10 mouse cellular contexts compared by ENCODE assay signal in genomic region chr8:11393607-11394006, GRCm38 (mm10).
DNase-seq lines count a peak whose midpoint lies in the region; ATAC-seq lines count a peak whose summit lies in the region.
"Had no signal": no experiment of that assay in that cellular context is flagged by ENCODE, and none has a peak within 500 bp of the region (broad histone marks: within the 10 kb centered on the region; RNA-seq: fewer than 3 reads in every experiment).

No protein-coding gene starts in this region.

- H3K4me3 ChIP-seq in forebrain, embryonic 15.5 days: no peak overlapping the region
- H3K4me3 ChIP-seq in forebrain, embryonic 11.5 days (ENCODE audit: low read depth, low read length): no peak overlapping the region
- no peak overlapping the region for H3K4me3 ChIP-seq in liver, embryonic 15.5 days (replicated peaks)
- no peak overlapping the region for H3K4me3 ChIP-seq in liver, embryonic 12.5 days
- no peak overlapping the region for H3K4me3 ChIP-seq in embryonic facial prominence, embryonic 13.5 days
- no peak overlapping the region for H3K4me3 ChIP-seq in limb, embryonic 13.5 days

- 32% methylated on average over 8 of the region's 8 CpGs for WGBS in forebrain, embryonic 15.5 days
- WGBS in forebrain, embryonic 11.5 days: 65% methylated on average over 8 of the region's 8 CpGs
- 13% methylated on average over 8 of the region's 8 CpGs for WGBS in liver, embryonic 15.5 days (ENCODE audit: insufficient replicate concordance)
- 9% methylated on average over 8 of the region's 8 CpGs for WGBS in liver, embryonic 12.5 days (ENCODE audit: insufficient replicate concordance)
- 15% methylated on average over 8 of the region's 8 CpGs for WGBS in embryonic facial prominence, embryonic 13.5 days
- WGBS in limb, embryonic 13.5 days: 29% methylated on average over 8 of the region's 8 CpGs

- no peak overlapping the region for H3K4me2 ChIP-seq in forebrain, embryonic 15.5 days (replicated peaks)
- H3K4me2 ChIP-seq in forebrain, embryonic 11.5 days (ENCODE audit: low read depth, low read length, severe bottlenecking): no peak overlapping the region
- H3K4me2 ChIP-seq in liver, embryonic 15.5 days: no peak overlapping the region
- H3K4me2 ChIP-seq in liver, embryonic 12.5 days: no peak overlapping the region
- H3K4me2 ChIP-seq in embryonic facial prominence, embryonic 13.5 days: 0 out of 2 replicates have a peak overlapping the region, but pooled peaks have one; percentile 19
- no peak overlapping the region for H3K4me2 ChIP-seq in limb, embryonic 13.5 days (replicated peaks)

- no peaks in the 10 kb centered on the region for H3K9me3 ChIP-seq in forebrain, embryonic 15.5 days
- no peaks in the 10 kb centered on the region for H3K9me3 ChIP-seq in forebrain, embryonic 11.5 days (ENCODE audit: control insufficient read depth, low read length)
- no peaks in the 10 kb centered on the region for H3K9me3 ChIP-seq in liver, embryonic 15.5 days (replicated peaks)
- H3K9me3 ChIP-seq in liver, embryonic 12.5 days (replicated peaks): no peaks in the 10 kb centered on the region
- H3K9me3 ChIP-seq in embryonic facial prominence, embryonic 13.5 days: 0 out of 2 replicates have a peak, but pooled peaks cover 6% of the 10 kb centered on the region
- H3K9me3 ChIP-seq in limb, embryonic 13.5 days: peaks cover 8% of the 10 kb centered on the region; the same call in 1 of the 2 replicates

- no peak overlapping the region for H3K9ac ChIP-seq in forebrain, embryonic 15.5 days (replicated peaks)
- H3K9ac ChIP-seq in forebrain, embryonic 11.5 days (ENCODE audit: low read length): no peak overlapping the region
- no peak overlapping the region for H3K9ac ChIP-seq in liver, embryonic 15.5 days
- H3K9ac ChIP-seq in liver, embryonic 12.5 days: no peak overlapping the region
- H3K9ac ChIP-seq in embryonic facial prominence, embryonic 13.5 days: no peak overlapping the region
- no peak overlapping the region for H3K9ac ChIP-seq in limb, embryonic 13.5 days

- H3K27ac ChIP-seq in forebrain, embryonic 15.5 days (replicated peaks): no peak overlapping the region
- no peak overlapping the region for H3K27ac ChIP-seq in forebrain, embryonic 11.5 days (ENCODE audit: low read depth, low read length)
- H3K27ac ChIP-seq in liver, embryonic 15.5 days (replicated peaks): peak overlapping the region; percentile 20; the same call in 1 of the 2 replicates
- H3K27ac ChIP-seq in liver, embryonic 12.5 days: no peak overlapping the region
- peak overlapping the region; percentile 83 for H3K27ac ChIP-seq in embryonic facial prominence, embryonic 13.5 days
- peak overlapping the region; percentile 72 for H3K27ac ChIP-seq in limb, embryonic 13.5 days

- no peaks in the 10 kb centered on the region for H3K36me3 ChIP-seq in forebrain, embryonic 15.5 days
- H3K36me3 ChIP-seq in forebrain, embryonic 11.5 days (ENCODE audit: control insufficient read depth, insufficient read depth, low read length): no peaks in the 10 kb centered on the region
- H3K36me3 ChIP-seq in liver, embryonic 15.5 days (replicated peaks): no peaks in the 10 kb centered on the region
- H3K36me3 ChIP-seq in liver, embryonic 12.5 days: no peaks in the 10 kb centered on the region
- H3K36me3 ChIP-seq in embryonic facial prominence, embryonic 13.5 days: 0 out of 2 replicates have a peak, but pooled peaks cover 7% of the 10 kb centered on the region
- H3K36me3 ChIP-seq in limb, embryonic 13.5 days: no peaks in the 10 kb centered on the region

- no peaks in the 10 kb centered on the region for H3K27me3 ChIP-seq in forebrain, embryonic 15.5 days
- H3K27me3 ChIP-seq in forebrain, embryonic 11.5 days (ENCODE audit: control insufficient read depth, insufficient read depth, low read length): no peaks in the 10 kb centered on the region
- no peaks in the 10 kb centered on the region for H3K27me3 ChIP-seq in liver, embryonic 15.5 days
- no peaks in the 10 kb centered on the region for H3K27me3 ChIP-seq in liver, embryonic 12.5 days (replicated peaks)
- H3K27me3 ChIP-seq in embryonic facial prominence, embryonic 13.5 days: no peaks in the 10 kb centered on the region
- H3K27me3 ChIP-seq in limb, embryonic 13.5 days: no peaks in the 10 kb centered on the region

- DNase-seq in forebrain, embryonic 11.5 days (ENCODE audit: low spot score): no peak
- no peak for DNase-seq in urinary bladder, postnatal 10 days (ENCODE audit: low spot score)
- no peak for DNase-seq in ovary, adult 18-20 months (ENCODE audit: low spot score)
- DNase-seq: cerebellum, postnatal 10 days; midbrain, embryonic 14.5 days had no signal

- H3K4me1 ChIP-seq in forebrain, embryonic 15.5 days: peaks cover 8% of the 10 kb centered on the region; the same call in 1 of the 2 replicates
- no peaks in the 10 kb centered on the region for H3K4me1 ChIP-seq in forebrain, embryonic 11.5 days (replicated peaks; ENCODE audit: control insufficient read depth, insufficient read depth, low read length)
- H3K4me1 ChIP-seq in liver, embryonic 15.5 days (replicated peaks): peaks cover 4% of the 10 kb centered on the region; the same call in 1 of the 2 replicates
- H3K4me1 ChIP-seq in liver, embryonic 12.5 days: 0 out of 2 replicates have a peak, but pooled peaks cover 5% of the 10 kb centered on the region
- H3K4me1 ChIP-seq in embryonic facial prominence, embryonic 13.5 days: peaks cover 26% of the 10 kb centered on the region
- peaks cover 30% of the 10 kb centered on the region for H3K4me1 ChIP-seq in limb, embryonic 13.5 days

- peak; percentile 29; the same call in 1 of the 2 replicates for ATAC-seq in forebrain, embryonic 15.5 days (replicated peaks)
- no peak for ATAC-seq in forebrain, embryonic 11.5 days (replicated peaks; ENCODE audit: low FRiP score)
- ATAC-seq in liver, embryonic 15.5 days (ENCODE audit: insufficient read depth): no peak
- ATAC-seq in liver, embryonic 12.5 days: no peak
- no peak for ATAC-seq in embryonic facial prominence, embryonic 13.5 days (ENCODE audit: insufficient number of reproducible peaks, insufficient read depth, low FRiP score, low TSS enrichment, low read depth)
- peak; percentile 38; the same call in 1 of the 2 replicates for ATAC-seq in limb, embryonic 13.5 days (ENCODE audit: low FRiP score, low read depth)

Comparison
In these comparisons a context has a peak if more than half of its experiments do, and no peak if none do; other contexts are left out.
1. ATAC-seq: peak in forebrain, embryonic 15.5 days (single experiment) and limb, embryonic 13.5 days (single experiment); none in forebrain, embryonic 11.5 days (single experiment), liver, embryonic 15.5 days (single experiment), liver, embryonic 12.5 days (single experiment) and embryonic facial prominence, embryonic 13.5 days (single experiment).
2. H3K27ac ChIP-seq: peak in liver, embryonic 15.5 days (single experiment), embryonic facial prominence, embryonic 13.5 days (single experiment) and limb, embryonic 13.5 days (single experiment); none in forebrain, embryonic 15.5 days (single experiment), forebrain, embryonic 11.5 days (single experiment) and liver, embryonic 12.5 days (single experiment).